Mouse (Mus musculus) midbrain, embryonic 14.5 days (tissue): ENCODE results near the gene Cep97. TPM values are rescaled to one million over a fixed set of nuclear protein-coding genes. Genes with fewer than 3 reads are reported as not detected.
A peak's percentile ranks its signal among the peaks of the same experiment; 100 is the strongest.
"Not testable (repeated sequence)": the region's sequence is repeated elsewhere in the genome, so short reads cannot be mapped to it uniquely, and the experiment has no call there.

Experiments
- ATAC-seq: fragments of 200-750 bp; cut with Nextera tagmentation; 2 replicates; pipeline ENCODE4 v1.8.0; 2017; ENCODE audit warnings: moderate number of reproducible peaks, moderate library complexity; ENCODE audit not compliant: low FRiP score, low TSS enrichment
- DNase-seq: peaks from one replicate; pipeline ENCODE4 v3.0.0-alpha.2; 2015
- H3K27ac ChIP-seq: fragments of 300-500 bp; sonication (generic); replicated peaks from 2 replicates; pipeline ENCODE4 v1.5.1; 2014; ENCODE audit warnings: mild to moderate bottlenecking, low read depth, low read length, moderate library complexity
- H3K27me3 ChIP-seq: fragments of 300-500 bp; sonication (generic); 2 replicates; pipeline ENCODE4 v1.6.1; 2014; ENCODE audit warnings: low read length, control low read depth, mixed read lengths; ENCODE audit not compliant: control insufficient read depth, insufficient read depth
- H3K36me3 ChIP-seq: fragments of 300-500 bp; sonication (generic); 2 replicates; pipeline ENCODE4 v1.6.1; 2014; ENCODE audit warnings: low read length, control low read depth; ENCODE audit not compliant: control insufficient read depth, insufficient read depth
- H3K4me1 ChIP-seq: fragments of 300-500 bp; sonication (generic); 2 replicates; pipeline ENCODE4 v1.6.1; 2014; ENCODE audit warnings: mild to moderate bottlenecking, antibody characterized with exemption, low read length, control low read depth; ENCODE audit not compliant: control insufficient read depth, insufficient read depth
- H3K4me2 ChIP-seq: fragments of 300-500 bp; sonication (generic); 2 replicates; pipeline ENCODE4 v1.6.1; 2014; ENCODE audit warnings: mild to moderate bottlenecking, low read length, moderate library complexity
- H3K4me3 ChIP-seq: fragments of 300-500 bp; sonication (generic); replicated peaks from 2 replicates; pipeline ENCODE4 v1.5.1; 2014; ENCODE audit warnings: low read depth, low read length
- H3K9ac ChIP-seq: fragments of 300-500 bp; sonication (generic); replicated peaks from 2 replicates; pipeline ENCODE4 v1.6.1; 2014; ENCODE audit warnings: mild to moderate bottlenecking, low read length, moderate library complexity
- H3K9me3 ChIP-seq: fragments of 300-500 bp; sonication (generic); 2 replicates; pipeline ENCODE4 v1.6.1; 2016; ENCODE audit warnings: low read length, control low read depth, mixed read lengths; ENCODE audit not compliant: control insufficient read depth
- WGBS: fragments of 180-500 bp; shearing (Covaris S2); extraction: QIAGEN DNeasy Blood & Tissue Kit; methylation state at CpG from one replicate; pipeline ENCODE4 v1.1.7; 2014; 5-methylcytosine and 5-hydroxymethylcytosine counted together
- polyA plus RNA-seq: library from polyadenylated mRNA; unstranded; fragments of >200 nt; fragmentation: Nextera tagmentation; extraction: Ambion mirVana; gene quantifications from 2 replicates; pipeline ENCODE4 v1.2.1, GENCODE M21; 2014

The Cep97 gene
- polyA plus RNA-seq, 1 experiment from 2014 or later: 20.8 TPM

- no peaks in the 10 kb centered on the region for H3K27me3 ChIP-seq
- no peak overlapping the region for H3K4me3 ChIP-seq
- no peaks in the 10 kb centered on the region for H3K9me3 ChIP-seq
- ATAC-seq (no peak), DNase-seq (no peak)
- no peaks in the 10 kb centered on the region for H3K36me3 ChIP-seq
- no peak overlapping the region for H3K4me2 ChIP-seq
- no peaks in the 10 kb centered on the region for H3K4me1 ChIP-seq
- H3K27ac ChIP-seq: no peak overlapping the region
- 75% methylated on average over 3 of the region's 3 CpGs for WGBS
- no peak overlapping the region for H3K9ac ChIP-seq
Observed at GRCm38 (mm10) chr16:55950462-55950861, 15.8 kb upstream of the Cep97 start.

- Histone ChIP-seq H3K4me2 (no peak overlapping the region), H3K4me1 (no peaks in the 10 kb centered on the region)
- no peak for ATAC-seq
Observed at GRCm38 (mm10) chr16:55948963-55949362, 14.3 kb upstream of the Cep97 start.

GRCm38 (mm10) chr16:55947876-55948410 is 13.3 kb upstream of the Cep97 start:
- H3K4me2 ChIP-seq, H3K27me3 ChIP-seq, H3K9me3 ChIP-seq, H3K4me1 ChIP-seq, H3K9ac ChIP-seq, H3K36me3 ChIP-seq, ATAC-seq, H3K4me3 ChIP-seq, H3K27ac ChIP-seq, DNase-seq: not testable (repeated sequence)
- 89% methylated on average over 2 of the region's 2 CpGs for WGBS

More at GRCm38 (mm10) chr16:55948963-55949362, 14.3 kb upstream of the Cep97 start:
- no peaks in the 10 kb centered on the region for H3K27me3 ChIP-seq
- WGBS: 80% methylated on average over 7 of the region's 7 CpGs
- no peaks in the 10 kb centered on the region for H3K9me3 ChIP-seq
- H3K36me3 ChIP-seq: no peaks in the 10 kb centered on the region
- no peak overlapping the region for H3K4me3 ChIP-seq
- H3K27ac ChIP-seq: no peak overlapping the region
- no peak for DNase-seq
- H3K9ac ChIP-seq: no peak overlapping the region

- no peak overlapping the region for H3K9ac ChIP-seq
- ATAC-seq (no peak), DNase-seq (no peak)
- no peak overlapping the region for H3K27ac ChIP-seq
- WGBS: 72% methylated on average over 3 of the region's 3 CpGs
- no peak overlapping the region for H3K4me2 ChIP-seq
- H3K9me3 ChIP-seq: no peaks in the 10 kb centered on the region
- no peaks in the 10 kb centered on the region for H3K36me3 ChIP-seq
- H3K4me1 ChIP-seq: no peaks in the 10 kb centered on the region
- H3K27me3 ChIP-seq: no peaks in the 10 kb centered on the region
- H3K4me3 ChIP-seq: no peak overlapping the region
Observed at GRCm38 (mm10) chr16:55947266-55947665, 12.6 kb upstream of the Cep97 start.

GRCm38 (mm10) chr16:55940781-55941180 is 6.1 kb upstream of the Cep97 start:
- 95% methylated on average over 4 of the region's 4 CpGs for WGBS
- H3K36me3 ChIP-seq: no peaks in the 10 kb centered on the region
- no peaks in the 10 kb centered on the region for H3K27me3 ChIP-seq
- no peak overlapping the region for H3K27ac ChIP-seq
- no peak overlapping the region for H3K4me3 ChIP-seq
- no peaks in the 10 kb centered on the region for H3K4me1 ChIP-seq
- DNase-seq: no peak
- H3K9me3 ChIP-seq: no peaks in the 10 kb centered on the region
- no peak for ATAC-seq
- no peak overlapping the region for H3K9ac ChIP-seq
- no peak overlapping the region for H3K4me2 ChIP-seq

- ATAC-seq (no peak), DNase-seq (no peak)
- H3K27me3 ChIP-seq: no peaks in the 10 kb centered on the region
- no peak overlapping the region for H3K4me2 ChIP-seq
- H3K36me3 ChIP-seq: no peaks in the 10 kb centered on the region
- no peak overlapping the region for H3K9ac ChIP-seq
- no peak overlapping the region for H3K4me3 ChIP-seq
- H3K27ac ChIP-seq: no peak overlapping the region
- H3K9me3 ChIP-seq: no peaks in the 10 kb centered on the region
- H3K4me1 ChIP-seq: no peaks in the 10 kb centered on the region
- WGBS: 89% methylated on average over 6 of the region's 6 CpGs
Observed at GRCm38 (mm10) chr16:55939703-55940102, 5.0 kb upstream of the Cep97 start.

GRCm38 (mm10) chr16:55938761-55939160 is 4.1 kb upstream of the Cep97 start:
- no peak overlapping the region for H3K27ac ChIP-seq
- H3K4me2 ChIP-seq: no peak overlapping the region
- H3K4me1 ChIP-seq: no peaks in the 10 kb centered on the region
- H3K4me3 ChIP-seq: no peak overlapping the region
- DNase-seq: no peak
- no peaks in the 10 kb centered on the region for H3K9me3 ChIP-seq
- H3K9ac ChIP-seq: no peak overlapping the region
- WGBS: 89% methylated on average over 4 of the region's 4 CpGs
- ATAC-seq: no peak
- H3K27me3 ChIP-seq: no peaks in the 10 kb centered on the region
- no peaks in the 10 kb centered on the region for H3K36me3 ChIP-seq

GRCm38 (mm10) chr16:55933681-55934343 is 843 bp downstream of the Cep97 start:
- ATAC-seq (peak; percentile 61), DNase-seq (peak; percentile 69)
- peak overlapping the region; percentile 65 for H3K4me2 ChIP-seq
- peak overlapping the region; percentile 71 for H3K9ac ChIP-seq
- peaks cover 9% of the 10 kb centered on the region; the same call in 1 of the 2 replicates for H3K36me3 ChIP-seq
- peak overlapping the region; percentile 63 for H3K27ac ChIP-seq
- 1% methylated on average over 32 of the region's 32 CpGs for WGBS
- H3K9me3 ChIP-seq: no peaks in the 10 kb centered on the region
- no peaks in the 10 kb centered on the region for H3K4me1 ChIP-seq
- H3K4me3 ChIP-seq: peak overlapping the region; percentile 72
- no peaks in the 10 kb centered on the region for H3K27me3 ChIP-seq

- DNase-seq: no peak
- 95% methylated on average over 4 of the region's 4 CpGs for WGBS
- Histone ChIP-seq H3K4me2 (no peak overlapping the region), H3K36me3 (peaks cover 49% of the 10 kb centered on the region), H3K4me1 (no peaks in the 10 kb centered on the region), H3K9ac (no peak overlapping the region), H3K27ac (no peak overlapping the region), H3K4me3 (no peak overlapping the region), H3K27me3 (no peaks in the 10 kb centered on the region), H3K9me3 (no peaks in the 10 kb centered on the region)
- no peak for ATAC-seq
Observed at GRCm38 (mm10) chr16:55924010-55924409, 10.6 kb downstream of the Cep97 start.
